Mouse (Mus musculus) layer of hippocampus, postnatal 14 days (tissue): ENCODE measurements around the gene Cbarp. TPM values are rescaled to one million over a fixed set of nuclear protein-coding genes. Genes with fewer than 3 reads are reported as not detected.

Source experiments
- DNase-seq, 2 experiments: peaks; one replicate each; pipeline ENCODE4 v3.0.0; 2021 to 2022; ENCODE audit warnings: low spot score in 2 of 2, mixed read lengths in 1 of 2
- total RNA-seq, 2 experiments: library from RNA; stranded (reverse); gene quantifications; 2 replicates each; pipeline ENCODE4 v1.2.3; 2021

The Cbarp gene
- total RNA-seq, 2 experiments from 2014 or later: 401 to 436 TPM

GRCm38 (mm10) chr10:80131316-80131951, 9.2 kb downstream of the Cbarp start:
- peak; percentile 51 to 63 for DNase-seq

DNA sequence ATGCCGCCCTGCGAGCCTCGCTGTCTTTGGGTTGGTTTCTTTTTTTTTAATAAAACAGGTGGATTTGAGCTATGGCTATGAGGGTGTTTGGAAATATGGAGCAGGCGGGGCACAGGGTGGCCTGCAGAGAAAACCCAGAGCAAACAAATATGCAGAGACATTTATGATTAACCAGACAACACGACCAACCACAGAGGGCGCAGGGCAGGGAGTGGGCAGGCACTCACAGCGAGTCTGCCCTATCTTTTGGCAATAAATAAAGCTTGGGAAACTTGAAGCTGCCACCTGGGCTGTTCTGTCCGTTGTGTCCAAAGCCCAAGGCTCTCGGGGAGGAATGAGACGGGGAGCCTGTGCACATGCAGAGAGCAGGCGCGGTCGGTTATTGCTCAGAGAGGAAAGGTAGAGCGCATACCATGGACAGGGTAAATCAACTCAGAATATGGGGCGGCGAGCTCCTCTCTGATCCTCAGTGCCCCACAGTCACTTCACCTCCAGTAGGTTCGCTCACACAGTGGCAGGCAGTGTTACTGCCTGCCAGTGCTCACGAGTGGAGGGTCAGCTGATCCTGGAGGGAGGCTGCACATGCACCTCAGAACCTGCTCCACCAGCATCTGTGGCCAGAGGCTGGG, 10.1 kb downstream of the Cbarp start:
- DNase-seq: no peak

DNA sequence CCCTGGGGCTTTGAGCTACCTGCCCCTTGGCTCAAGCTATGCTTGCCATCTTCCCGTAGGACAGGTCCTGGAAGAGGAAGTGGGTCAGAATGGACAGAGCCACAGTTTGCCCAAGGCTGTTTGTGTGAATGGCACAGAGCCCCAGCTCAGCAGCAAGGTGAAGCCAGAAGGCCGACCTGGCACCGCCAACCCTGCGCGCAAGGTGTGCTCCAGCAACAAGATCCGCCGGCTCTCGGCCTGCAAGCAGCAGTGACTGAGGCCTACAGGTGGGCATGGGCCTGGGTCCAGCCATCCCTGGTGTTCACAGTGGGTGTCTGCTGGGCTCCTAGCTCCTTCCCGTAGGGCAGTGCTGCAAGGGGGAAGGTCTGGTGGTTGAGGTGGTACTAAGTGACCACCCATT, 10.8 kb downstream of the Cbarp start:
- DNase-seq: no peak

GRCm38 (mm10) chr10:80127920-80128319, 12.7 kb downstream of the Cbarp start:
- no peak for DNase-seq

DNA sequence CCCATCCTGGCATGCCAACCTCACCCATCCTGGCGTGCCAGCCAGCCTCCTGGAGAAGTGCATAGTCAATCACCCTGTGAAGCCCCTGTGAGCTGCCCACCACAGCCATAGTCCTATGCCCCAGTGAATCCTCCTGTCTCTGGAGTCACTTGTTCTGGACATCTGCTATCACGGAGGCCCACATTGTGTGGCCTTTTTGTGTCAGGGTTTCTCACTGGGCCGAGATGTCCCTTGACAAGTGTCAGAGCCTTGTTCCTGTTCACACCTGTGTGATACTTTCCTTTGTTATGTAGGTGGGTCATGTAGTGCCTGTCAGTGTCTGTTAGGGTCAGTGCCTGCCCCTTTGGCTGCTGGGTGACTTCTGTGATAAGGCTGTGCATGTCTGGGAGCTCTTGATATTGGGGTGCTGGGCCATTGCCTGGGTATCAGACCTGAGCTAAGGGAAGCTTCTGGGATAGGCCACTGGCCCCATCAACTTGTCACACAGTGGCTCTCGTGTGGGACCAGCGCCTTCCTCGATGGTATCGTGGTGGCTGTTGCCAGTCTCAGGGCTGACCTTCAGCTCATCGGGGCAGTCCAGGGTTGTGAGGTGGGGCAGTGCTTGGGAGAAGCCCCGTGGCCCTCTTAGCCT, 16.6 kb downstream of the Cbarp start:
- no peak for DNase-seq

GRCm38 (mm10) chr10:80121639-80122038, 19.0 kb downstream of the Cbarp start:
- DNase-seq: no peak

GRCm38 (mm10) chr10:80120146-80120545, 20.5 kb downstream of the Cbarp start:
- DNase-seq: no peak

GRCm38 (mm10) chr10:80118552-80118951, 22.1 kb downstream of the Cbarp start:
- no peak for DNase-seq

GRCm38 (mm10) chr10:80117736-80118135, 22.9 kb downstream of the Cbarp start:
- no peak for DNase-seq

DNA sequence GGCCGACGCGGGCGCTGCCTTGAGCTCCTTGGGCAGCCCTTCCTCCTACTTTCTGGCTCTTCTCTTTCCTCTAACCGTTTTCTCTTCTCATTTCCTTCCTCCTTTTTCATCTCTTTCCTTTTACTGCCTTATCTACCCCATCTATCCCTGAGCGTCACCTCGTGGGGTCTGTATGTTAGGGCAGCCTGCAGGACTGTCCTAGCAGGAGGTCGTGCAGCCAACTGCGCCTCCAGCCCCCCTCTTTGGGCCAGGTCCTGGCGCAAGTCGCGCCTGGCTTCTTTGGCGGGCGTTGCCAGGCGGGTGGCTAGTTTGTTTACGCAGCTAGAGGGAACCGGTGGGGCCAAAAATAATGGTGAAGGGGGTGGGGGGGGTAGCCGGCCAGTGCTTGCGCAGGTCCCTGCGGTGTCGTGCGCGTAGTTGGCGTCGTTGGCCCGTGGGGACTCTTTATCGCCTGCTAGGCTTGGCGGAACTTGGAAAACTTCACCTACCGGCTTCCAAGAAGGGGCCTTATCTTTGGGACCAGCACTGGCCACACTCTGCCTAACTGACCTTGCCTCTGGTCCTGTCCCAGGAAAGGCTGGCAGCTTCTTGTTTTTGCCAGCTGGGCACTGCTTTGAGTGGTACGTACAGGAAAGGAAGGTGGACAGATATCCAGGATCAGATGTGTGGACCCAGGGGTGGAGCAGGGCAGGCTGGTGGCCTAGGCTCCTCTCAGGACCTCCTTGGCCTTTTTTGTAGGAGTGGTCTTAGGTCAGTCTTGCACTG, 23.5 kb downstream of the Cbarp start:
- no peak for DNase-seq

DNA sequence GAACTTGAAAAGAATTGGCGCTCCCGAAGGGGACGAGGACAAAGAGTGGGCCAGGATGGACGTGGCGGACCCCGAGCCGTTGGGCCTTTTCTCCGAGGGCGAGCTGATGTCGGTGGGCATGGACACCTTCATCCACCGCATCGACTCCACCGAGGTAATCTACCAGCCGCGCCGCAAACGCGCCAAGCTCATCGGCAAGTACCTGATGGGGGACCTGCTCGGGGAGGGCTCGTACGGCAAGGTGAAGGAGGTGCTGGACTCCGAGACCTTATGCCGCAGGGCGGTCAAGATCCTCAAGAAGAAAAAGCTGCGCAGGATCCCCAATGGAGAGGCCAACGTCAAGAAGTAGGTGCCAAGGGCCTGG, 24.1 kb downstream of the Cbarp start:
- no peak for DNase-seq

- no peak for DNase-seq
Observed at GRCm38 (mm10) chr10:80115944-80116335, 24.7 kb downstream of the Cbarp start.

GRCm38 (mm10) chr10:80115290-80115943, 25.2 kb downstream of the Cbarp start, which contains the start of gene Stk11:
Gene Stk11, plus strand, starts transcription at chr10:80115803.
- peak; percentile 99 to 100 for DNase-seq

DNA sequence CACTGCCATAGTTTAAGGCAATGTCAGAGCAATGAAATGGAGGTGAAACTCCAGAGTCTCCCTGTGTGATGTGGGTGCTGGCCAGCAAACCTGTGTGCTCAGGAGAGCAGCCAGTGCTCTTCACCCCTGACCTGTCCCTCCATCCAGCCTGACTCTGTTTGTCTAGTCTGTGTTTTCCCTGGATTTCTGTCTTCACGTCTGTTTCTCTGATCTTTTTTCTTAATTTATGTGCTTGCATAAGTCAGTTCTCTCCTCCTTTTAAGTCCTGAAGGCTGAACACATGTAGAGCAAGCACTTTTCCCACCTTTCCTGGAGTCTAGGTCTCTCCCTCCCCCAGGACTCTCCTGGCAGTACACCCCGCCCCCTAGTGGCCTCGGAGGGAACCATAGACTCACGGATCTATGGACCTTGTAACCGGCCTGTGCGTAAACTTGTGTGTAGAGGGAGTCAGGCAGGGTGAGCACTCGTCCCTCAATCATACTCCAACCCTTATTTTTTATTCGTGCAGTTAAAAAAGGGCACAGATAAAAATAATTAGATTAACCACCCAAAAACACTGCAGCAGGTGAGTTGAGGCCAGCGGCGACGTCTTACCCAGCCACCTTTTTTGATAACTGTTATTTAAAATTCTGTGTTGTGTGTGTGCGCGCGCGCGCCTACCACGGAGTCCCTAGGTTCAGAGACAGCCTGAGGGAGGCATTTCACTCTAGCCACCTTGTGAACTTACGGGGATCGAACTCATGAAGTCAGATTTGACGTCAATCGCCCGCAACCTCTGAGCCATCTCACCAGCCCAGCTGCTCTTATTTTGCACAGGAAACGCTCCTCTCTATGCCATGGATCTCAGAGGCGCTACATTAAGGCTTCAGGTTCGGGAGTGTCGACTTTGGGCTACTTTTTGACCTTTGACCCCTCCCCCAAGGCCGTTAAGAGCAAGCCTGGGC, 26.0 kb downstream of the Cbarp start:
- peak; percentile 82 to 90 for DNase-seq

- DNase-seq: no peak
Observed at GRCm38 (mm10) chr10:80107678-80108077, 33.0 kb downstream of the Cbarp start.

- no peak for DNase-seq
Observed at GRCm38 (mm10) chr10:80105926-80106325, 34.7 kb downstream of the Cbarp start.

DNA sequence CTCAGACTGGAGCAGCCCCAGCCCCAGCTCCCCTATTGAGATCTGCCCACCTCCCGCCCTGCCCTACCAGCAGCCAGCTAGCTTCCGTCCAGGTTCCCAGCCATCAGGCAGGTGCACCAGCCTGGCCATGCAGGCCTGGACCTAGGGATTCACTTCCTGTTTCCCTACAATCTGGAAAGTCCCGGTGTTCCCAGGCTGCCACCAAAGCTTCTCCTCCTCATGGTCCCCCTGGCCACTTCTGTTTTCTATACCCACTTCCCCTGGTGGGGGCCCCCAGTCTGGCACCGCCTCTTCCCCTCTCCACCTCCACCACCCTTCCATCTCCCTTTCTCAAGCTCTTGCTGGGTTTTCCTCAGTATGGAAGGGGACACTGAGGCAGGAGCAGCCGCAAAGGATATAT, 35.2 kb downstream of the Cbarp start, which contains the start of gene Sbno2:
Sbno2 (minus strand) TSS at position 112 of the 400 bp plus-strand sequence.
- DNase-seq: no peak

GRCm38 (mm10) chr10:80104181-80104580, 36.5 kb downstream of the Cbarp start:
- no peak for DNase-seq

GRCm38 (mm10) chr10:80103032-80103431, 37.6 kb downstream of the Cbarp start:
- DNase-seq: no peak
